Comparison of ENCODE assay signal across 11 mouse cellular contexts in the genomic region with DNA sequence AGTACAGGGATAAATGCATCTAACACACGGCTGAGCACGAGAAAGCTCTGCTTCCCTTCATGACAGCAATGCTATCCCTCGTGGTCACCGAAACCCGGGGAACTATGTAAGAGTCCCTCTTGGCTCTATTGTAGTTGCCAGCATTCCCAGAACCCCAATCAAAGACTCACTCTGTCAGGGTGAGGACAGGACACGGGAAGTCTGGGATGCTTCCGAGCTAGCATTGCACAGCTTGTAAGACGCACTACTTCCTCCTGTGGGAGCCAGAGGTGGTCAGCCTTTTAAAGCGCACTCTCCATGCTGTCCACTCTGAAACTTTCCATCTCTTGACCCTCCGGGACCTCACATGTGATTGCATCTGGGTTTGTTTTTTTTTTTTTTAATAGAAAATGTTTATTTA.
A peak's percentile ranks its signal among the peaks of the same experiment; 100 is the strongest.
DNase-seq lines count a peak whose midpoint lies in the region; ATAC-seq lines count a peak whose summit lies in the region.
"Had no signal": no experiment of that assay in that cellular context is flagged by ENCODE, and none has a peak within 500 bp of the region (broad histone marks: within the 10 kb centered on the region; RNA-seq: fewer than 3 reads in every experiment).

No protein-coding gene starts in this region.

- WGBS in heart, embryonic 12.5 days = 75% methylated on average over 10 of the region's 10 CpGs
- WGBS in neural tube, embryonic 13.5 days = 86% methylated on average over 10 of the region's 10 CpGs
- WGBS in kidney, embryonic 16.5 days = 82% methylated on average over 10 of the region's 10 CpGs
- 73% methylated on average over 10 of the region's 10 CpGs for WGBS in intestine, embryonic 15.5 days

- peaks cover 9% of the 10 kb centered on the region for H3K36me3 ChIP-seq in heart, embryonic 12.5 days
- H3K36me3 ChIP-seq in neural tube, embryonic 13.5 days = peaks cover 15% of the 10 kb centered on the region; the same call in 1 of the 2 replicates
- H3K36me3 ChIP-seq in kidney, embryonic 16.5 days (ENCODE audit: insufficient read depth, low read length) = peaks cover 7% of the 10 kb centered on the region; the same call in 1 of the 2 replicates
- no peaks in the 10 kb centered on the region for H3K36me3 ChIP-seq in intestine, embryonic 15.5 days
- H3K36me3 ChIP-seq: forebrain, embryonic 15.5 days had no signal

- ATAC-seq in heart, embryonic 12.5 days (ENCODE audit: insufficient number of reproducible peaks, low FRiP score) = no peak
- no peak for ATAC-seq in neural tube, embryonic 13.5 days (ENCODE audit: low read depth)
- ATAC-seq in kidney, embryonic 16.5 days (ENCODE audit: low FRiP score, low TSS enrichment) = no peak
- ATAC-seq in intestine, embryonic 15.5 days = no peak

- no peak overlapping the region for H3K9ac ChIP-seq in heart, embryonic 12.5 days
- H3K9ac ChIP-seq in neural tube, embryonic 13.5 days = no peak overlapping the region
- no peak overlapping the region for H3K9ac ChIP-seq in kidney, embryonic 16.5 days (replicated peaks; ENCODE audit: low read length)
- H3K9ac ChIP-seq in intestine, embryonic 15.5 days = no peak overlapping the region
- H3K9ac ChIP-seq: forebrain, embryonic 15.5 days; liver, embryonic 13.5 days had no signal

- DNase-seq in heart, adult 8-10 months (ENCODE audit: low spot score) = peak; percentile 56
- no peak for DNase-seq in neural tube, embryonic 10.5 days (ENCODE audit: extremely low spot score, low spot score)
- DNase-seq in cerebellum, adult 9-10 months = no peak
- no peak for DNase-seq in thymus, postnatal 4 days
- DNase-seq: gastrocnemius, postnatal 14 days; liver, embryonic 13.5 days had no signal

- H3K4me3 ChIP-seq in heart, embryonic 12.5 days = no peak overlapping the region
- no peak overlapping the region for H3K4me3 ChIP-seq in neural tube, embryonic 13.5 days
- H3K4me3 ChIP-seq in kidney, embryonic 16.5 days (ENCODE audit: low read length) = no peak overlapping the region
- no peak overlapping the region for H3K4me3 ChIP-seq in intestine, embryonic 15.5 days (replicated peaks)
- H3K4me3 ChIP-seq: forebrain, embryonic 15.5 days; liver, embryonic 13.5 days had no signal

- H3K27ac ChIP-seq in heart, embryonic 12.5 days (ENCODE audit: poor library complexity, severe bottlenecking) = no peak overlapping the region
- peak overlapping the region; percentile 54; the same call in 1 of the 2 replicates for H3K27ac ChIP-seq in neural tube, embryonic 13.5 days (replicated peaks)
- peak overlapping the region; percentile 2; the same call in 1 of the 2 replicates for H3K27ac ChIP-seq in kidney, embryonic 16.5 days (ENCODE audit: low read length)
- H3K27ac ChIP-seq in intestine, embryonic 15.5 days = no peak overlapping the region
- H3K27ac ChIP-seq: forebrain, embryonic 15.5 days; liver, embryonic 13.5 days had no signal

- H3K4me2 ChIP-seq in heart, embryonic 12.5 days = no peak overlapping the region
- no peak overlapping the region for H3K4me2 ChIP-seq in neural tube, embryonic 13.5 days
- no peak overlapping the region for H3K4me2 ChIP-seq in kidney, embryonic 16.5 days (replicated peaks; ENCODE audit: low read depth, low read length)
- no peak overlapping the region for H3K4me2 ChIP-seq in intestine, embryonic 15.5 days (replicated peaks)
- H3K4me2 ChIP-seq: forebrain, embryonic 15.5 days; liver, embryonic 13.5 days had no signal

- peaks cover 12% of the 10 kb centered on the region for H3K4me1 ChIP-seq in heart, embryonic 12.5 days (replicated peaks)
- H3K4me1 ChIP-seq in neural tube, embryonic 13.5 days (replicated peaks) = peaks cover 12% of the 10 kb centered on the region
- H3K4me1 ChIP-seq in kidney, embryonic 16.5 days (ENCODE audit: insufficient read depth, low read length) = peaks cover 13% of the 10 kb centered on the region
- H3K4me1 ChIP-seq in intestine, embryonic 15.5 days (replicated peaks) = peaks cover 7% of the 10 kb centered on the region; the same call in 1 of the 2 replicates
- H3K4me1 ChIP-seq: liver, embryonic 13.5 days had no signal

- H3K9me3 ChIP-seq in heart, embryonic 12.5 days (replicated peaks) = 0 out of 2 replicates have a peak, but pooled peaks cover 4% of the 10 kb centered on the region
- 0 out of 2 replicates have a peak, but pooled peaks cover 3% of the 10 kb centered on the region for H3K9me3 ChIP-seq in neural tube, embryonic 13.5 days
- H3K9me3 ChIP-seq in kidney, embryonic 16.5 days (ENCODE audit: low read length) = no peaks in the 10 kb centered on the region
- no peaks in the 10 kb centered on the region for H3K9me3 ChIP-seq in intestine, embryonic 15.5 days
- H3K9me3 ChIP-seq: forebrain, embryonic 15.5 days; liver, embryonic 13.5 days had no signal

- no peaks in the 10 kb centered on the region for H3K27me3 ChIP-seq in heart, embryonic 12.5 days (replicated peaks)
- H3K27me3 ChIP-seq in neural tube, embryonic 13.5 days = no peaks in the 10 kb centered on the region
- H3K27me3 ChIP-seq in kidney, embryonic 16.5 days (ENCODE audit: insufficient read depth, low read length) = no peaks in the 10 kb centered on the region
- H3K27me3 ChIP-seq in intestine, embryonic 15.5 days (replicated peaks) = no peaks in the 10 kb centered on the region
- H3K27me3 ChIP-seq: forebrain, embryonic 15.5 days; liver, embryonic 13.5 days had no signal

Comparison
In these comparisons a context has a peak if more than half of its experiments do, and no peak if none do; other contexts are left out.
1. H3K27ac ChIP-seq: peak in neural tube, embryonic 13.5 days (single experiment) and kidney, embryonic 16.5 days (single experiment); none in heart, embryonic 12.5 days (single experiment) and intestine, embryonic 15.5 days (single experiment).